Mouse (Mus musculus): ENCODE results near the gene 1810049J17Rik. TPM values are rescaled to one million over a fixed set of nuclear protein-coding genes. Genes with fewer than 3 reads are reported as not detected.

1810049J17Rik gene
- total RNA-seq, 2 experiments from 2014 or later: 1.1 TPM; not detected in 1

DNA sequence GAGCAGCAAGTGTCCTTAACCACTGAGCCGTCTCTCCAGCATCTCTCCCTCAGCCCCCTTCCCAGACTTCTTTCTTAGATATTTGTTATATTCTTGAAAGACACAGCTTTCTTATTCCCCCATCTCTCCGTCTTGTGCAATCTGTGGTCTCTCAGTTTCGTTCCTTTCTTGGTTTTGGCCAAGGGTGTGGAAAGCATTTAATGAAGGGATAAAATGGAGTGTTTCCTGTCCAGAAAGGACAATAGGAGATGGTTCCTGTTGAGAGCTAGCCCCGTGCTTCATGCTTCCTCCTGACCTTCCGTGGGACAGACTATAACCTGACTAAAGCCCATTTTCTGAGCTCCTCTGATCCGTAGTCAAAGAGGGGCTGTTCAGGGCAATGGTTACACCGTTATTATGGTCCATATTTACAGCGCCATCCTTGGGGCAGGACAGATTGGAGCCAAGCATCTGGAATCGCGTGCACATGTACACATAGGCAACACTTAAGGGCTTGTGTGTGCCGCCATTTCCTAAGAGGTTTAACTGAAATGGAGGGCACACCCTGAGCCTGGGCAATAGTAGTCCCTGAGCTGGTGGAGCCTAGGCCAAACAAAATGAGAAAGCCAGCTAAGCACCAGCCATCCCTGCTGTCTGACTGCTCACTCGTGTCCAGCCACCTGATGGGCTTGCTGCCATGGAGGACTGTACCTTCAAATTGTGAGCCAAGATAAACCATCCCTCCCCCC is 48.2 kb downstream of the 1810049J17Rik start:
- intact Hi-C loops (cut with DNase I): loop anchor here (10.0 kb wide), 1 partner anchor 521 kb away; no protein-coding TSS in a partner anchor
- no peak for DNase-seq (ENCODE audit: low spot score)

Other genes with a start within 250 kb of the 1810049J17Rik start
- gene Zfr, start 204.1 kb downstream of the 1810049J17Rik start, total RNA-seq (2021): 10 to 100 TPM; 79.9 to 87.0 TPM
- 10 to 100 TPM in 1 of 2 experiments, 1 to 10 TPM in 1; 9.6 to 11.3 TPM for gene Mtmr12, start 116.9 kb downstream of the 1810049J17Rik start, total RNA-seq (2021)
- 10 to 100 TPM; 81.6 to 89.8 TPM for gene Golph3, start 449 bp downstream of the 1810049J17Rik start, total RNA-seq (2021)